Mouse (Mus musculus): Measurements from ENCODE around the gene Gm2a.

Gm2a gene

GRCm38 (mm10) chr11:55097463-55098188 lies at the start of gene Gm2a:
Gm2a (plus strand) TSS chr11:55098115.
- DNase-seq (ENCODE audit: extremely low read depth, insufficient read length, low spot score), result peak; percentile 99

- no peak for DNase-seq (ENCODE audit: extremely low read depth, insufficient read length, low spot score)
These were observed 46.9 kb upstream of the Gm2a start for GRCm38 (mm10) chr11:55050837-55051510.

- DNase-seq (ENCODE audit: extremely low read depth, insufficient read length, low spot score), result no peak
These were observed 40.4 kb upstream of the Gm2a start for GRCm38 (mm10) chr11:55057511-55057910.

- no peak for DNase-seq (ENCODE audit: extremely low read depth, insufficient read length, low spot score)
These were observed 37.1 kb upstream of the Gm2a start for GRCm38 (mm10) chr11:55060802-55061201.

GRCm38 (mm10) chr11:55062856-55063255 lies 35.1 kb upstream of the Gm2a start:
- no peak for DNase-seq (ENCODE audit: extremely low read depth, insufficient read length, low spot score)

- DNase-seq (ENCODE audit: extremely low read depth, insufficient read length, low spot score), result no peak
These were observed 31.0 kb upstream of the Gm2a start for GRCm38 (mm10) chr11:55066921-55067320.

GRCm38 (mm10) chr11:55069023-55069422 lies 28.9 kb upstream of the Gm2a start:
- DNase-seq (ENCODE audit: extremely low read depth, insufficient read length, low spot score), result no peak

GRCm38 (mm10) chr11:55071344-55071743 lies 26.6 kb upstream of the Gm2a start:
- DNase-seq (ENCODE audit: extremely low read depth, insufficient read length, low spot score), result no peak

- no peak for DNase-seq (ENCODE audit: extremely low read depth, insufficient read length, low spot score)
These were observed 25.4 kb upstream of the Gm2a start for GRCm38 (mm10) chr11:55072467-55072866.

- DNase-seq (ENCODE audit: extremely low read depth, insufficient read length, low spot score), result no peak
These were observed 24.7 kb upstream of the Gm2a start for GRCm38 (mm10) chr11:55073191-55073590.

GRCm38 (mm10) chr11:55075602-55076001 lies 22.3 kb upstream of the Gm2a start:
- no peak for DNase-seq (ENCODE audit: extremely low read depth, insufficient read length, low spot score)

- no peak for DNase-seq (ENCODE audit: extremely low read depth, insufficient read length, low spot score)
These were observed 21.7 kb upstream of the Gm2a start for GRCm38 (mm10) chr11:55076234-55076633.

- peak; percentile 55 for DNase-seq (ENCODE audit: extremely low read depth, insufficient read length, low spot score)
These were observed 20.3 kb upstream of the Gm2a start, which contains the start of gene Ccdc69 for GRCm38 (mm10) chr11:55077331-55078231. Ccdc69 (minus strand) TSS chr11:55078131.

- no peak for DNase-seq (ENCODE audit: extremely low read depth, insufficient read length, low spot score)
These were observed 19.4 kb upstream of the Gm2a start for GRCm38 (mm10) chr11:55078502-55078901.

GRCm38 (mm10) chr11:55079180-55079579 lies 18.7 kb upstream of the Gm2a start:
- no peak for DNase-seq (ENCODE audit: extremely low read depth, insufficient read length, low spot score)

- DNase-seq (ENCODE audit: extremely low read depth, insufficient read length, low spot score), result no peak
These were observed 16.7 kb upstream of the Gm2a start for GRCm38 (mm10) chr11:55081206-55081605.

- no peak for DNase-seq (ENCODE audit: extremely low read depth, insufficient read length, low spot score)
These were observed 13.3 kb upstream of the Gm2a start for GRCm38 (mm10) chr11:55084629-55085028.

- DNase-seq (ENCODE audit: extremely low read depth, insufficient read length, low spot score), result no peak
These were observed 12.5 kb upstream of the Gm2a start for GRCm38 (mm10) chr11:55085396-55085795.

- peak; percentile 30 for DNase-seq (ENCODE audit: extremely low read depth, insufficient read length, low spot score)
These were observed 10.9 kb upstream of the Gm2a start for GRCm38 (mm10) chr11:55087006-55087405.

- DNase-seq (ENCODE audit: extremely low read depth, insufficient read length, low spot score), result no peak
These were observed 8.0 kb upstream of the Gm2a start for GRCm38 (mm10) chr11:55089892-55090291.

GRCm38 (mm10) chr11:55093096-55093495 lies 4.8 kb upstream of the Gm2a start:
- no peak for DNase-seq (ENCODE audit: extremely low read depth, insufficient read length, low spot score)
